Mouse (Mus musculus) olfactory bulb, adult 2 months (tissue): ENCODE measurements around the gene Copg1. TPM values are rescaled to one million over a fixed set of nuclear protein-coding genes. Genes with fewer than 3 reads are reported as not detected.
"Not testable (repeated sequence)": the region's sequence is repeated elsewhere in the genome, so short reads cannot be mapped to it uniquely, and the experiment has no call there.

Source experiments
- H3K27ac ChIP-seq: fragments of 200-500 bp; 2 replicates; pipeline ENCODE4 v1.5.1; 2012; ENCODE audit warnings: low read depth, low read length; ENCODE audit not compliant: insufficient read depth
- H3K4me1 ChIP-seq: fragments of 200-500 bp; 2 replicates; pipeline ENCODE4 v1.6.1; 2012; ENCODE audit warnings: low read length; ENCODE audit not compliant: control insufficient read depth, insufficient read depth
- H3K4me3 ChIP-seq: fragments of 200-500 bp; 2 replicates; pipeline ENCODE4 v1.5.1; 2012; ENCODE audit warnings: mild to moderate bottlenecking, low read depth, low read length, moderate library complexity; ENCODE audit not compliant: insufficient read depth
- CTCF ChIP-seq: fragments of 200-500 bp; IDR thresholded peaks from 2 replicates; pipeline ENCODE4 v1.5.1; 2012; ENCODE audit warnings: low read depth, mild to moderate bottlenecking, low read length, moderate library complexity; ENCODE audit not compliant: insufficient read depth
- POLR2A ChIP-seq: fragments of 200-500 bp; IDR thresholded peaks from 2 replicates; pipeline ENCODE4 v1.6.1; 2012; ENCODE audit warnings: mild to moderate bottlenecking, low read depth, low read length, moderate library complexity; ENCODE audit not compliant: insufficient read depth
- WGBS: fragments of 180-500 bp; shearing (Covaris S2); methylation state at CpG from one replicate; pipeline ENCODE4 v1.1.7; 2018; 5-methylcytosine and 5-hydroxymethylcytosine counted together
- polyA plus RNA-seq: library from polyadenylated mRNA; stranded (reverse); fragments of >200 nt; gene quantifications from 2 replicates; pipeline ENCODE4 v1.2.4, GENCODE M21; 2012; ENCODE audit warnings: low replicate concordance; ENCODE audit not compliant: missing spikeins, insufficient read depth, insufficient read length

Copg1 gene
- polyA plus RNA-seq, 1 experiment = 490 TPM

DNA sequence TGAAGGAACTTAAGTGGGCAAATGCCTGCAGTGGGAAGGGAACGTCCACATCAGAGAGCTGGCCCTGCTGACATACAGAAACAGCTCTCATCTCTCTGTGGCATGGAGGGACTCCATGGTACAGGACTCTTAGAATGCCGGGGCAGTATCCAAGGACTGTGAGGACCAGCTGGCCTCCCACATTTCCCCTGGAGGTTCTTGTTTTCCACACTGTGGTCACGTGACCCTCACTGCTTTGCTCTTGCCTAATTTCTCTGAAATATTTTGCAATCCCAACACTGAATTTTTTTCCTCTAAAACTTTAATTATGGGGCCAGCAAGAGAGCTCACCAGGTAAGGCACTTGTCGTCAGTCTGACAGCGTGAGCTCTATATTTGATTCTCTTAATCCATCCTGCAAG is 47.4 kb downstream of the Copg1 start:
- TF ChIP-seq CTCF = no peak
- TF ChIP-seq POLR2A = no peak
- Histone ChIP-seq H3K4me3 (no peak overlapping the region), H3K27ac (no peak overlapping the region), H3K4me1 (peaks cover 6% of the 10 kb centered on the region; the same call in 1 of the 2 replicates)
- 91% methylated on average over 5 of the region's 5 CpGs for WGBS

DNA sequence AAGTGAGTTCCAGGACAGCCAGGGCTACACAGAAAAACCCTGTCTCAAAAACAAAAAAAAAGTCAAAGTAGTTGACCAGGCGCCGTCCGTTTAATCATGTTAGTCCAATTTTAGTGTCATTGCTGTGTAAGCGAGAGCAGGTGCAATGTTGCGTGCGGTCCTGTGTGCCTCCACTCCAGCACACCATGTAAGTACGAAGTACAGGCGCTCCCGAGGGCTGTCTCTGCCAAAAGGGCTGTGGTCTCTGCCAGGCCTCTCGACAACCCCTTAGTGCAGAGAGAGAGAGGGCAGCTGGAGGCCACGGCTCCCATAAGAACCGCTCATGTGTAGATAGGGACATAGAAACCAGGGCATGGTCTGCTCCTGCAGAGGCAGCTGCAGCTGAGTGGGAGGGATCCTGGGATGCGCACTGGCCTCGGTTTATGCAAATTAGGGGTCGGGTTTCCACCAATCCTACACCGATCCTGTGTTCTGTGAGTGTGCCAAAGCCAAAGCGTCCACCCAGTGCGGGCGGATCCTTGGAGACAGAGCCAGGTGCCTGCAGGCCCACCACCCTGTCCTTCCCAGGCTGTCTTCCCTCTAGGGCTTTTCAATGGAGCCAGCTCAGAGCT is 49.7 kb downstream of the Copg1 start:
- Histone ChIP-seq H3K4me3 (no peak overlapping the region), H3K4me1 (peaks cover 6% of the 10 kb centered on the region; the same call in 1 of the 2 replicates), H3K27ac (no peak overlapping the region; the same call in 1 of the 2 replicates)
- WGBS = 39% methylated on average over 19 of the region's 19 CpGs
- no peak for TF ChIP-seq POLR2A
- no peak for TF ChIP-seq CTCF

DNA sequence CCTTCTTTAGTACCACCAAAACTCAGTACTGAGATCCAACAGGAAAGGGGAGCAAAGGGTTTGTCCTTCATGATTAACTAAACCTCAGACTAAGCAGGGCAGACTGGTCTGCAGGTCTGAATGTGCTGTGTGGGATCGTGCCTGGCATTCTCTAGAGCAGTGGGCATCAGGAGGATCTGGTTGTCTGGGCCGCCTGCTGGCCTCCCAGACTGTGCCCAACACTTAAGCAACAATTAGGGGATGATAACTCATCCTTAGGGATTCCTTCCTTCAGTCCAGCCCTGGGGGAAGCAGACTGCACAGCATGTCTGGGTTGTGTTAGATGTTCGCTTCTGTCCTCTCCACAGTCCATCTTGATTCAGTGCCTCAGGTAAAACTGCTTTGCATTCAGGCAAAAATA is 51.3 kb downstream of the Copg1 start:
- WGBS = 95% methylated on average over 3 of the region's 3 CpGs
- TF ChIP-seq POLR2A (no peak), CTCF (no peak)
- Histone ChIP-seq H3K27ac (no peak overlapping the region), H3K4me3 (no peak overlapping the region), H3K4me1 (peaks cover 6% of the 10 kb centered on the region; the same call in 1 of the 2 replicates)

DNA sequence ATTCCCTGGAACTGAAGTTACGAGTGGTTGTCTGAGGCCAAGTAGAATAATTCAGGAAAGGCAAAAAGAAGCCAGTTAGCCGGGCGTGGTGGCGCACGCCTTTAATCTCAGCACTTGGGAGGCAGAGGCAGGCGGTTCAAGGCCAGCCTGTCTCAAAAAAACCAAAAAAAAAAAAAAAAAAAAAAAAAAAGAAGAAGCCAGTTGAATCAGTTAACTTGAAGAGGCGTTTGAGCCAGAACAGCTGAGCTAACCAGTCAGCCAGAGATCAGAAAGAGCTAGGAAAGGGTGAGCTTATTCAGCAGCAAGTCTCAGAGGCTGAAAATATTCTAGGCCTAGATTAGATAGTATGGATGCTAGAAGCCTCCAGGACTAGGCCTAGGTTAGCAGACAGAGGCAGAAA is 54.6 kb downstream of the Copg1 start:
- peaks cover 5% of the 10 kb centered on the region; the same call in 1 of the 2 replicates for H3K4me1 ChIP-seq
- no peak overlapping the region for H3K4me3 ChIP-seq
- TF ChIP-seq CTCF (no peak), POLR2A (no peak)
- H3K27ac ChIP-seq = no peak overlapping the region
- WGBS = 90% methylated on average over 7 of the region's 7 CpGs

DNA sequence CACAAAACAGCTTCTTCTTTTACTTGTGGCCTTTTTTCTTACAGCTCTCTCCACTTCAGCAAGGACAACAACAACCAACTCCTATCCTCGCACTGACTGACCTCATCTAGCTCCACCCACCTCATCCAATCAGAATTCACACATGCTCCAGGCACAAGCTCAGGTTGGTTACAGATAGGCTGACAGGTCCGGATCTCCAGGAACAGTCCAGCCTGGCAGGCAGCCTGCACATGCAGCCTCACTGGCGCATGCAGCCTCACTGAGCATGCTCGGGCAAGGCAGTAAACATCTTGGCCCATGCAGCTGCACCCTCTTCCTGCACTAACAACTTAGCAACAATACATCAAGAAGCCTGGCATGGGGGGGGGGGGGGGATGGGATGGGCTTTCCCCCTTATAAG is 74.8 kb downstream of the Copg1 start:
- H3K4me3 ChIP-seq, H3K27ac ChIP-seq, H3K4me1 ChIP-seq: not testable (repeated sequence)
- 58% methylated on average over 4 of the region's 4 CpGs for WGBS

Other genes with a start within 250 kb of the Copg1 start
- gene Aplf, start 215.6 kb upstream of the Copg1 start, polyA plus RNA-seq = not detected in 2 replicates
- not detected in 2 replicates for gene Efcc1, start 156.9 kb upstream of the Copg1 start, polyA plus RNA-seq
- gene Gp9, start 109.7 kb upstream of the Copg1 start, polyA plus RNA-seq = not detected in 2 replicates
- not detected in 2 replicates for gene Rab43, start 75.7 kb upstream of the Copg1 start, polyA plus RNA-seq
- not detected in 2 replicates for gene Gm45140, start 52.0 kb upstream of the Copg1 start, polyA plus RNA-seq
- gene Isy1, start 49.0 kb upstream of the Copg1 start, polyA plus RNA-seq = 368 TPM in 1 of 2 replicates, not detected in the other
- gene Cnbp, start 36.7 kb upstream of the Copg1 start, polyA plus RNA-seq = 294 and 693 TPM in 2 replicates
- not detected in 2 replicates for gene Hmces, start 26.1 kb downstream of the Copg1 start, polyA plus RNA-seq
- gene H1fx, start 93.8 kb downstream of the Copg1 start, polyA plus RNA-seq = not detected in 2 replicates
- gene Rab7, start 157.5 kb downstream of the Copg1 start, polyA plus RNA-seq = 304 TPM in 1 of 2 replicates, not detected in the other
- gene Rpn1, start 196.7 kb downstream of the Copg1 start, polyA plus RNA-seq = not detected in 2 replicates